ENCODE assay signal across 25 mouse cellular contexts in the genomic region with DNA sequence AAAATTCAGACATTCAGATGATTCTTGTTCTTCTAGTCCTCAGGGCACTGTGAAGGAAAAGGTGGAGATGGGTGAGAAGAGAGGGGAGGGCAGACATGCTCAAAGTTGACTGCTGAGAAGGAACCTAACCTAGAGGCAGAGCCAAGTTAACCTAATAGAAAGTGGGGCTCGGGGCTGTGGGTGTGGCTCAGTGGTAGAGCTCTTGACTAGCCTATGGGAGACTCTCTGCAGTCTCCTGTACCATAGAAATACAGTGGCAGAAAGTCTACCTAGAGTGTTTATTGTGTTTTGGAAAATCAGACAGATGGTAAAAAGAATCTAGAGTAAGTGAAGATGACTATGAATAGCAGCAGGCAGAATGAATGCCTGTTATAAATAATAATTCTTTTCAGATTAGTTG. TPM values are rescaled to one million over a fixed set of nuclear protein-coding genes. Genes with fewer than 3 reads are reported as not detected.
DNase-seq lines count a peak whose midpoint lies in the region; ATAC-seq and TF ChIP-seq lines count a peak whose summit lies in the region.
"Had no signal": no experiment of that assay in that cellular context is flagged by ENCODE, and none has a peak within 500 bp of the region (broad histone marks: within the 10 kb centered on the region; RNA-seq: fewer than 3 reads in every experiment).

No protein-coding gene starts in this region.

- no peak overlapping the region for H3K4me3 ChIP-seq in embryonic facial prominence, embryonic 12.5 days
- H3K4me3 ChIP-seq in embryonic facial prominence, embryonic 10.5 days, result no peak overlapping the region
- no peak overlapping the region for H3K4me3 ChIP-seq in heart, embryonic 15.5 days
- peak overlapping the region; percentile 86 for H3K4me3 ChIP-seq in megakaryocyte, embryonic 14.5 days (replicated peaks)
- no peak overlapping the region for H3K4me3 ChIP-seq in myocyte

- no peaks in the 10 kb centered on the region for H3K9me3 ChIP-seq in embryonic facial prominence, embryonic 12.5 days
- H3K9me3 ChIP-seq in embryonic facial prominence, embryonic 10.5 days, result no peaks in the 10 kb centered on the region
- H3K9me3 ChIP-seq in heart, embryonic 15.5 days (replicated peaks), result no peaks in the 10 kb centered on the region
- no peaks in the 10 kb centered on the region for H3K9me3 ChIP-seq in megakaryocyte, embryonic 14.5 days
- H3K9me3 ChIP-seq: G1E had no signal

- TF ChIP-seq POLR2A in myocyte (IDR thresholded peaks at IDR 0.05; ENCODE audit: insufficient read length, low read depth), result no peak

- ATAC-seq in embryonic facial prominence, embryonic 12.5 days (ENCODE audit: insufficient number of reproducible peaks, insufficient read depth, low FRiP score, low TSS enrichment), result no peak
- no peak for ATAC-seq in heart, embryonic 15.5 days (replicated peaks; ENCODE audit: insufficient number of reproducible peaks, insufficient read depth, low FRiP score, low read depth)
- no peak for ATAC-seq in megakaryocyte, adult 5-6 weeks (ENCODE audit: poor library complexity, severe bottlenecking)
- ATAC-seq: CD4-positive, CD25-positive, alpha-beta regulatory T cell, adult 4 months had no signal

- peaks cover 74% of the 10 kb centered on the region for H3K79me2 ChIP-seq in myocyte (ENCODE audit: control insufficient read depth, insufficient read depth)

- no peak overlapping the region for H3K9ac ChIP-seq in embryonic facial prominence, embryonic 12.5 days
- no peak overlapping the region for H3K9ac ChIP-seq in heart, embryonic 15.5 days
- H3K9ac ChIP-seq: lung, embryonic 14.5 days had no signal

- peaks cover 10% of the 10 kb centered on the region for H3K4me1 ChIP-seq in embryonic facial prominence, embryonic 12.5 days
- H3K4me1 ChIP-seq in embryonic facial prominence, embryonic 10.5 days, result peaks cover 20% of the 10 kb centered on the region
- peaks cover 15% of the 10 kb centered on the region for H3K4me1 ChIP-seq in heart, embryonic 15.5 days (replicated peaks)
- peaks cover 99% of the 10 kb centered on the region for H3K4me1 ChIP-seq in megakaryocyte, embryonic 14.5 days

- H3K27ac ChIP-seq in embryonic facial prominence, embryonic 12.5 days, result 0 out of 2 replicates have a peak overlapping the region, but pooled peaks have one; percentile 41
- H3K27ac ChIP-seq in embryonic facial prominence, embryonic 10.5 days (replicated peaks), result no peak overlapping the region
- H3K27ac ChIP-seq in heart, embryonic 15.5 days, result peak overlapping the region; percentile 4; the same call in 1 of the 2 replicates
- H3K27ac ChIP-seq: hindbrain, postnatal 0 days had no signal

- WGBS in embryonic facial prominence, embryonic 12.5 days, result 52% methylated on average over 1 of the region's 1 CpGs
- 74% methylated on average over 1 of the region's 1 CpGs for WGBS in embryonic facial prominence, embryonic 10.5 days
- WGBS in heart, embryonic 15.5 days, result 57% methylated on average over 1 of the region's 1 CpGs

- H3K36me3 ChIP-seq in embryonic facial prominence, embryonic 12.5 days, result no peaks in the 10 kb centered on the region
- no peaks in the 10 kb centered on the region for H3K36me3 ChIP-seq in embryonic facial prominence, embryonic 10.5 days (replicated peaks)
- no peaks in the 10 kb centered on the region for H3K36me3 ChIP-seq in heart, embryonic 15.5 days
- peaks cover 35% of the 10 kb centered on the region for H3K36me3 ChIP-seq in megakaryocyte, embryonic 14.5 days (replicated peaks; ENCODE audit: low read length)
- no peaks in the 10 kb centered on the region for H3K36me3 ChIP-seq in myocyte (ENCODE audit: control insufficient read depth, insufficient read depth)
- H3K36me3 ChIP-seq: G1E had no signal

- H3ac ChIP-seq in myocyte (ENCODE audit: control insufficient read depth, insufficient read length), result no peak overlapping the region

- H3K27me3 ChIP-seq in embryonic facial prominence, embryonic 12.5 days, result no peaks in the 10 kb centered on the region
- H3K27me3 ChIP-seq in embryonic facial prominence, embryonic 10.5 days (replicated peaks; ENCODE audit: low read depth, poor library complexity, severe bottlenecking), result no peaks in the 10 kb centered on the region
- no peaks in the 10 kb centered on the region for H3K27me3 ChIP-seq in heart, embryonic 15.5 days
- H3K27me3 ChIP-seq in megakaryocyte, embryonic 14.5 days (replicated peaks), result no peaks in the 10 kb centered on the region
- no peaks in the 10 kb centered on the region for H3K27me3 ChIP-seq in myocyte (ENCODE audit: control insufficient read depth, insufficient read depth, insufficient read length)

- DNase-seq in embryonic facial prominence, embryonic 10.5 days (ENCODE audit: low spot score), result no peak
- DNase-seq in heart, adult 9 months (ENCODE audit: low spot score in 2 of 2), result no peak
- DNase-seq in ovary, postnatal 36 days (ENCODE audit: low spot score), result no peak
- DNase-seq: cerebellum, adult 11-12 months; cerebellum, postnatal 36 days; gastrocnemius, postnatal 14 days; kidney, adult 18-20 months; kidney, postnatal 25 days; layer of hippocampus, adult 9-11 months; lung, embryonic 14.5 days; thymus, adult 2 months had no signal

- no peak overlapping the region for H3K4me2 ChIP-seq in embryonic facial prominence, embryonic 12.5 days (replicated peaks)
- peak overlapping the region; percentile 21; the same call in 1 of the 2 replicates for H3K4me2 ChIP-seq in heart, embryonic 15.5 days
- peak overlapping the region; percentile 36 for H3K4me2 ChIP-seq in myocyte (ENCODE audit: low read depth)
- H3K4me2 ChIP-seq: lung, embryonic 14.5 days had no signal

TF ChIP-seq in myocyte, 11 proteins besides CTCF, POLR2A, EP300 and RAD21:
- TF ChIP-seq USF1 (IDR thresholded peaks at IDR 0.05; ENCODE audit: low read depth) (no peak), MAX (IDR thresholded peaks at IDR 0.05; ENCODE audit: low read depth) (no peak), TCF12 (IDR thresholded peaks at IDR 0.05; ENCODE audit: insufficient read depth, poor library complexity, severe bottlenecking) (no peak), MYOD1 (IDR thresholded peaks at IDR 0.05; ENCODE audit: control insufficient read depth in 1 of 3, insufficient read length in 2 of 3, low read depth in 2 of 3) (no peak), E2F4 (IDR thresholded peaks at IDR 0.05; ENCODE audit: insufficient read depth) (no peak), TCF3 (IDR thresholded peaks at IDR 0.05; ENCODE audit: insufficient read length, low read depth) (no peak), CEBPB (IDR thresholded peaks at IDR 0.05; ENCODE audit: insufficient read depth, poor library complexity, severe bottlenecking) (no peak), POLR2AphosphoS2 (IDR thresholded peaks at IDR 0.05; ENCODE audit: insufficient read length, low read depth) (no peak), REST (IDR thresholded peaks at IDR 0.05; ENCODE audit: insufficient read depth, insufficient read length) (no peak)

RNA-seq across cellular contexts. Expression of a gene that starts 1.3 kb away (rescaled TPM):
- polyA plus RNA-seq in embryonic facial prominence, embryonic 12.5 days (2016; fragmentation: Nextera tagmentation; extraction: Ambion mirVana), result 0.11 and 0.17 TPM in 2 replicates
- polyA plus RNA-seq in embryonic facial prominence, embryonic 10.5 days (2016; fragmentation: Nextera tagmentation; extraction: Ambion mirVana), result 0.14 and 0.27 TPM in 2 replicates
- 0.10 and 0.11 TPM in 2 replicates for polyA plus RNA-seq in heart, embryonic 15.5 days (2015; fragmentation: Nextera tagmentation; extraction: Ambion mirVana)
- polyA plus RNA-seq in megakaryocyte, embryonic 14.5 days (2012; ENCODE audit: insufficient read depth, low replicate concordance), result not detected in 2 replicates
- not detected in 2 replicates for total RNA-seq in megakaryocyte, adult 5-6 weeks (2015)
- total RNA-seq in megakaryocyte, adult 5-6 weeks (2017), result not detected in 2 replicates
- polyA plus RNA-seq in myocyte (2012; fragmentation: generic; extraction: Trizol), result 0.02 TPM
- total RNA-seq: adrenal gland, adult 18-20 months; gastrocnemius, postnatal 14 days; hematopoietic stem cell, adult 5-6 weeks; hindbrain, postnatal 0 days; left cerebral cortex, postnatal 14 days; neutrophil, adult 5-6 weeks had no signal
- polyA plus RNA-seq: CD4-positive, CD25-positive, alpha-beta regulatory T cell, adult 4 months; embryonic facial prominence, embryonic 11.5 days; G1E; hindbrain, postnatal 0 days; midbrain, embryonic 14.5 days; thymus, adult 2 months had no signal
